Mouse (Mus musculus): Measurements from ENCODE around the gene Nemp2. TPM values are rescaled to one million over a fixed set of nuclear protein-coding genes. Genes with fewer than 3 reads are reported as not detected.
A peak's percentile ranks its signal among the peaks of the same experiment; 100 is the strongest.

Gene Nemp2
- polyA plus RNA-seq, 1 experiment from 2014 or later = 1.2 TPM

- Histone ChIP-seq H3K9me3 (ENCODE audit: low read length) (no peaks in the 10 kb centered on the region), H3K4me1 (ENCODE audit: insufficient read depth) (no peaks in the 10 kb centered on the region), H3K27ac (ENCODE audit: low read depth) (no peak overlapping the region), H3K4me3 (ENCODE audit: low read depth, low read length) (no peak overlapping the region), H3K27me3 (ENCODE audit: insufficient read depth, low read length) (no peaks in the 10 kb centered on the region), H3K36me3 (replicated peaks; ENCODE audit: insufficient read depth, low read length) (no peaks in the 10 kb centered on the region; the same call in 1 of the 2 replicates), H3K4me2 (ENCODE audit: low read depth, low read length) (no peak overlapping the region), H3K9ac (replicated peaks) (no peak overlapping the region)
- TF ChIP-seq CTCF (IDR thresholded peaks at IDR 0.05; ENCODE audit: low read depth) (peak; percentile 79), EP300 (IDR thresholded peaks at IDR 0.05; ENCODE audit: low read depth) (no peak)
- ATAC-seq (peak; percentile 65), DNase-seq (peak; percentile 80)
- WGBS (ENCODE audit: insufficient replicate concordance) = 68% methylated on average over 11 of the region's 11 CpGs
These were observed 17.9 kb downstream of the Nemp2 start for GRCm38 (mm10) chr1:52648153-52649027.

DNA sequence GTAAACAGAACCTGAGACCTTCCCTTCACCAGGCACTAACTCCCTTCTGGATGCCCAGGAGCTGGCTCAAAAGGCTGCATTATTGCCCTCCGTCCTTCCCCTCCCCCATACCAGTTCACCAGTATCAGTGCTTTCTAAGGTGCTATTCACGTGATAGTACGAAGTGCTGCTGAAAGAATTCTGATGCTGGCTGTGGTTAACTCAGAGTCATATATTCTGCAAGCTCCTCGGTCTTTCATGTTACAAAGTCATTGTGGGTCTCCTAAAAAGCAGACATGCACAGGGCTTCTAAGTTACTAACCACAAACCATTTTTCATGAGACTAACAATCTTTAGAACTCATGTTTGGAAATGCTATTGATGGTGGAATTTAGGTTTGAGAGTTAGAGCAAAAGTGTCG lies 19.6 kb downstream of the Nemp2 start:
- no peak overlapping the region for H3K9ac ChIP-seq (replicated peaks)
- ATAC-seq (no peak), DNase-seq (no peak)
- H3K4me1 ChIP-seq (ENCODE audit: insufficient read depth) = no peaks in the 10 kb centered on the region
- no peaks in the 10 kb centered on the region for H3K9me3 ChIP-seq (ENCODE audit: low read length)
- no peak for TF ChIP-seq EP300 (IDR thresholded peaks at IDR 0.05; ENCODE audit: low read depth)
- no peaks in the 10 kb centered on the region for H3K27me3 ChIP-seq (ENCODE audit: insufficient read depth, low read length)
- H3K36me3 ChIP-seq (replicated peaks; ENCODE audit: insufficient read depth, low read length) = no peaks in the 10 kb centered on the region; the same call in 1 of the 2 replicates
- WGBS (ENCODE audit: insufficient replicate concordance) = 71% methylated on average over 5 of the region's 5 CpGs
- H3K27ac ChIP-seq (ENCODE audit: low read depth) = no peak overlapping the region
- no peak overlapping the region for H3K4me2 ChIP-seq (ENCODE audit: low read depth, low read length)
- no peak overlapping the region for H3K4me3 ChIP-seq (ENCODE audit: low read depth, low read length)

DNA sequence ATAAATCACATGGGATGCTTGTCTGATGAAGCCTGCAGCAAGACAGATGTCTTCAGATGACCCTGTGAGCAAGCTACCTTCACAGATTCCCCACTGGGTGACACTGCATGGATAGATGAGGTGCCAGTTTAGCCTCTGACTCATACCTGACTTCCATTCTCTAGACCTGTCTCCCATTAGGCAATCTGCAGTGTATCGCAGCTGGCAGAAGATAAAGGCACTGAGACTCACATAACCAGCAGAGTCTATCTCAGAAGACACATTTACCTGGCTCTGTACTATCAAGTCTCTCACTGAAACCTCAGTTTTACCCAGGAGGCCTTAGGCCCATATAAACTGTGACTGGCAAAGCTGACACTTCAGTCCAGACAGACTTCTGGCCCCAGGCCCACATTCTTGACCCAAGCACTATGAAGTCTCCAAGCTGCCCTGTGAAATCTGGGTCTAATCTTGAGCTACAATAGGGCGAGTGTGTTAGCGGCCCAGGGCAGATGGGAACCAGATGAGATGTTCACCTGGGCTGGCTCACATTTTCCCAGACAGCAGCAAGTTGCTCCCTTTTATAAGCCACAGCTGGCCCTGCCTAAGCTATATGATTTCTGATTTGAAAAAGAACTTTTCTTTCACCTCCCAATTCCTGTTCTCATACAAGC lies 22.2 kb downstream of the Nemp2 start:
- no peak overlapping the region for H3K27ac ChIP-seq (ENCODE audit: low read depth)
- DNase-seq = no peak
- H3K9ac ChIP-seq (replicated peaks) = no peak overlapping the region
- TF ChIP-seq CTCF (IDR thresholded peaks at IDR 0.05; ENCODE audit: low read depth) (no peak), EP300 (IDR thresholded peaks at IDR 0.05; ENCODE audit: low read depth) (no peak)
- no peak for ATAC-seq
- H3K27me3 ChIP-seq (ENCODE audit: insufficient read depth, low read length) = no peaks in the 10 kb centered on the region
- H3K4me3 ChIP-seq (ENCODE audit: low read depth, low read length) = no peak overlapping the region
- 77% methylated on average over 3 of the region's 3 CpGs for WGBS (ENCODE audit: insufficient replicate concordance)
- H3K4me2 ChIP-seq (ENCODE audit: low read depth, low read length) = no peak overlapping the region
- no peaks in the 10 kb centered on the region; the same call in 1 of the 2 replicates for H3K36me3 ChIP-seq (replicated peaks; ENCODE audit: insufficient read depth, low read length)
- H3K9me3 ChIP-seq (ENCODE audit: low read length) = no peaks in the 10 kb centered on the region
- H3K4me1 ChIP-seq (ENCODE audit: insufficient read depth) = no peaks in the 10 kb centered on the region

DNA sequence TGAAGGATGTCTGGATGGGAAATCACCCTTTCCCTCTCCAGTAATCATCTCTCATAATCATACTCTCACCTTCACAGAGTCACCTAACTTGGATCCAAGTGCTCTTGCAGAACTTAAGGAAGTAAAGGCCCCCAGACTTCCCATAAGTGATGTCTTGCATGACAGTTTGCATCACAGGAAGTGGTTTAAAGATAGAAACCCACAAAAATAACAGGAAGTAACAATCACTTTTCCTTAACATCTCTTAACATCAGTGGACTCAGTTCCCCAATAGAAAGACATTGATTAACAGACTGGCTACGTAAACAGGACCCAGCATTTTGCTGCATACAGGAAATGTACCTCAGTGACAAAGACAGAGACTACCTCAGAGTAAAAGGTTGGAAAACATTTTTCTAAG lies 22.9 kb downstream of the Nemp2 start:
- TF ChIP-seq CTCF (IDR thresholded peaks at IDR 0.05; ENCODE audit: low read depth) (no peak), EP300 (IDR thresholded peaks at IDR 0.05; ENCODE audit: low read depth) (peak; percentile 83)
- ATAC-seq = no peak
- Histone ChIP-seq H3K36me3 (replicated peaks; ENCODE audit: insufficient read depth, low read length) (no peaks in the 10 kb centered on the region; the same call in 1 of the 2 replicates), H3K4me2 (ENCODE audit: low read depth, low read length) (no peak overlapping the region), H3K9me3 (ENCODE audit: low read length) (no peaks in the 10 kb centered on the region), H3K9ac (replicated peaks) (no peak overlapping the region), H3K4me1 (ENCODE audit: insufficient read depth) (no peaks in the 10 kb centered on the region), H3K27ac (ENCODE audit: low read depth) (no peak overlapping the region), H3K27me3 (ENCODE audit: insufficient read depth, low read length) (no peaks in the 10 kb centered on the region), H3K4me3 (ENCODE audit: low read depth, low read length) (no peak overlapping the region)
- WGBS (ENCODE audit: insufficient replicate concordance) = 39% methylated on average over 1 of the region's 1 CpGs
- DNase-seq = no peak

DNA sequence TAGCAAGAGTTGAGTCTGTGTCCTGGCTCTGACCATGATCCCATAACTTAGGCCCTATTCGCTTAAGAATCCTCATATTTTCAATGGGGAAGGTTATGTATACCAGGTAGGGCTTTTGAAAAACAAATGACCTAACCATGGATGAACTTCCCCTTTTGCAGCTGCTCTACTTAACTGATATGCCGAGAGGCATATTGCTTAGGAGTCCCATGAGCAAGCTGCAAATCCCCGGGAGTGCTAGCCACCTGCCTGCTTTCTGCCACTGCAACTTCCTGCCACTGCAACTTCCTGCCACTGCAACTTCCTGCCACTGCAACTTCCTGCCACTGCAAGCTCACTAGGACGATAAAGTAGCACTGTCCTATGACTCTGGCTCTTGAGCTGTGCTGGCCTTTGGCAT lies 24.6 kb downstream of the Nemp2 start:
- H3K9ac ChIP-seq (replicated peaks) = no peak overlapping the region
- 47% methylated on average over 4 of the region's 4 CpGs for WGBS (ENCODE audit: insufficient replicate concordance)
- no peaks in the 10 kb centered on the region for H3K9me3 ChIP-seq (ENCODE audit: low read length)
- peak overlapping the region; percentile 72; the same call in 1 of the 2 replicates for H3K27ac ChIP-seq (ENCODE audit: low read depth)
- no peaks in the 10 kb centered on the region for H3K4me1 ChIP-seq (ENCODE audit: insufficient read depth)
- DNase-seq (peak; percentile 27), ATAC-seq (peak; percentile 49)
- H3K27me3 ChIP-seq (ENCODE audit: insufficient read depth, low read length) = no peaks in the 10 kb centered on the region
- peak; percentile 13; the same call in 1 of the 2 replicates for TF ChIP-seq EP300 (IDR thresholded peaks at IDR 0.05; ENCODE audit: low read depth)
- no peak for TF ChIP-seq CTCF (IDR thresholded peaks at IDR 0.05; ENCODE audit: low read depth)
- H3K4me3 ChIP-seq (ENCODE audit: low read depth, low read length) = no peak overlapping the region
- H3K36me3 ChIP-seq (replicated peaks; ENCODE audit: insufficient read depth, low read length) = no peaks in the 10 kb centered on the region; the same call in 1 of the 2 replicates
- H3K4me2 ChIP-seq (ENCODE audit: low read depth, low read length) = no peak overlapping the region

DNA sequence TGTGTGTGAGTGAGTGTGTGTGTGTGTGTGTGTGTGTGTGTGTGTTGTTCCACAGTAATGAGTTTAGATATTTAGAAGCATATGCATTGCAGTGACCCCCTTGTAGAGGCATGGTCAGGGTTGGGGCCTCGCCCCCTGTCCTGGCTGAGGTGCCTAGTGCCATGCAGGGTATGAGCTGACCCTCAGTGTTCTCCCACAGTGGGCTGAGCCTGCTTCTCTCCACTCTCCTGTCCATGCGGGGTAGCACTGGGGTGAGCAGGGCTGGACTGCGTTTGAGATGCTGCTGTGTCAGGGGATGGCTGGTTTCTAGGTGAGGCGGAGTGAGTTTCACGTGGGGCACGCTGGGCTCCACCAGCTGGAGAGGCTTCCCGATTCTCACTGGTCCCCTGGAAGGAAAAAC lies 27.7 kb downstream of the Nemp2 start:
- Histone ChIP-seq H3K36me3 (replicated peaks; ENCODE audit: insufficient read depth, low read length) (no peaks in the 10 kb centered on the region), H3K27me3 (ENCODE audit: insufficient read depth, low read length) (no peaks in the 10 kb centered on the region), H3K9ac (replicated peaks) (no peak overlapping the region), H3K4me2 (ENCODE audit: low read depth, low read length) (no peak overlapping the region), H3K27ac (ENCODE audit: low read depth) (no peak overlapping the region), H3K9me3 (ENCODE audit: low read length) (no peaks in the 10 kb centered on the region), H3K4me3 (ENCODE audit: low read depth, low read length) (no peak overlapping the region), H3K4me1 (ENCODE audit: insufficient read depth) (no peaks in the 10 kb centered on the region)
- ATAC-seq (no peak), DNase-seq (no peak)
- TF ChIP-seq CTCF (IDR thresholded peaks at IDR 0.05; ENCODE audit: low read depth) (no peak), EP300 (IDR thresholded peaks at IDR 0.05; ENCODE audit: low read depth) (no peak)
- 85% methylated on average over 7 of the region's 7 CpGs for WGBS (ENCODE audit: insufficient replicate concordance)

All from liver, postnatal 0 days (tissue).